Mouse (Mus musculus) c-Kit-positive CD71-positive TER-119-positive erythroid progenitor cells, embryonic 14.5 days (primary cell): Measurements from ENCODE around the gene Rps8.

Source experiments
- DNase-seq: peaks from one replicate; pipeline ENCODE4 v3.0.0-alpha.2; 2013; ENCODE audit warnings: low spot score

Gene Rps8

GRCm38 (mm10) chr4:117148047-117148713 lies 7.9 kb downstream of the Rps8 start:
- DNase-seq: no peak

DNA sequence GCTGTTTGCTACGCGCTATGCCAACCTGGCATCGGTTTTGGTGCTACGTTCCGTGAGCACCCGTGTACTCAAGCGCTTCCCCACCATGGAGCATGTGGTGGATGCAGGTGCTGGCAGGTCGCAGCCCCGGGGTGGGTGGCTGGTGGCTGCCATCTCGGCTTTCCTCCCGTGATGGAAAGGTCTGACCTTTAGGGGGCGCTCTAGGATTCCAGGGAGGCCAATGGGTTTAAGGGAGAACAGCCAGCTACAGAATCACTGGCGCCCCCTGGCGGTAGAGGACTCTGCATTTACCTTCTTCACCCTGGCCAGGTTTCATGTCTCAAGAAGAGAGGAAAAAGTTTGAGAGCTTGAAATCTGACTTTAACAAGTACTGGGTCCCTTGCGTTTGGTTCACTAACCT lies 9.9 kb downstream of the Rps8 start:
- DNase-seq: peak; percentile 96

DNA sequence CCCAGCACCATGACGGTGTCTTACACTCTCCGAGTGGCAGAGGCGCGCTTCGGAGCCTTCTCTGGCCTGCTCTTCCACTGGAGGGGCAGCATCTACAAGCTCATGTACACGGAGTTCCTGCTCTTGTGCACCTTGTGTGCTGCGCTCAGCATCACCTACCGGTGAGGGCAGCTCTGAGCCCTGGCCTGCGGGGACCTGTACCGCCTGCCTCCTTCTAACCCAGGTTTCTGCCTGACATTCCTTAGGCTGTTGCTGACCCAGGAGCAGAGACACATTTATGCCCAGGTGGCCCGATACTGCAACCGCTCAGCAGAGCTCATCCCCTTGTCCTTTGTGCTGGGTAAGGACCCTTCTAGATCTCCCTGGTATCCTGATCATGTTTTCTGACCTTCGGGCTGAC lies 10.8 kb downstream of the Rps8 start:
- no peak for DNase-seq

DNA sequence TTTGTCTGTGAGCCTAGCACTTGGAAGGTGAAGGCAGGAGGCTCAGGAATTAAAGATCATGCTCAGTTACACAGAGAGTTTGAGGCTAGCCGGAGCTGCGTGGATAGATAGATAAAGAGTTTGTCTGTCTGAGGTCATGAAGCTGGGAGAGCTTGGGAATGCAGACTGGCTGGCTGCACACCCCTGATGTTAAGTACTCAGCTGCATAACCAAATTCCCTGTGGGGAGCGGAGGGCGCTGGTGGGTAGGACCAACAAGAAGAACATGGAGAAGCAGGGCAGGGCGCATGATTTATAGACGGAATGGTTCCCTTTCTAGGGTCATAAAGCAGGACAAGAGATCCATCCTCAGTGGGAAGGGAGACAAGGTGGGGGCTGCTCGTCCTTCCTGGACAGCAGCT lies 13.0 kb downstream of the Rps8 start:
- no peak for DNase-seq

- no peak for DNase-seq
Observed at GRCm38 (mm10) chr4:117140613-117141012, 15.4 kb downstream of the Rps8 start.

- DNase-seq: peak; percentile 62
Observed at GRCm38 (mm10) chr4:117139217-117139612, 16.8 kb downstream of the Rps8 start.

DNA sequence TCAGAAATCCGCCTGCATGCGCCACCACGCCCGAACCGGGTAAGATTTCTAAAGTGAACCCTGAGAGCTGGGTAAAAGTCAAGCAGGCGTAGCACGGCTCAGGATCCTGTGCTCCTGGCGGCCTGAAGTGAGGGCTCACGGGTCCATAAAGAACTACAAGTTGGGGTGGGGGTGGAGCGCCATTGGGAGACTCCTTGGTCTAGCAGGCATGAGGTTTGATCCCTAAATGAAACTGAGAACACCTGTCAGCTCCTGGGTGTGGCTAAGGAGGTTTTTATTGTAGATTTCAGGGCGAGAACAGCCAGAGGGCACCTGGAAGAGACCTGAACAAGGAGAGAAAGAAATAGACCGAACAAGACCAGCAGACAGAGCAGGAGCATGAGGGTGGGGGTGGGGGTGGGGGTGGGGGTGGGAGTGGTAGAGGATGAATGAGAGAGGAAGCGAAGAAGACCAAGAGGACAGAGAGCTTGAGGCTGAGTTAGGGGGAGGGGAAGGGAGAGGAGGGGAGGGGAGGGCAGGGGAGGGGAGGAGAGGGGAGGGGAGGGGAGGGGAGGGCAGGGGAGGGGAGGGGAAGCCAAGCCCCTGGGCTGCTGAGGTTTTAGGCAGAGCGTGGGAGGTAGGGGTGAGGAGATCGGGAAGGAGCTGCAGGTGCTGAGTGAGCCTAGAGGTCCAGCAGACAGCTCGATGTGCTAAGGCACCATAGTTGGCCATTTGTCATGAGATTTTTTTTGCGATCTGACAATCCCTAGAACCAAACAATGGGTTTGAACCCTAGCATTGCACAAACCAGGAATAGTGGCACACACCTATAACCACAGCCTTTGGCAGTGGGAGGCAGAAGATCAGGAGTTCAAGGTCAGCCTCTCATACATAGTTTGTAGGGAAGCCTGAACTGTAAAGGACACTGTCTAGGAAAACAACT lies 17.5 kb downstream of the Rps8 start:
- DNase-seq: no peak

DNA sequence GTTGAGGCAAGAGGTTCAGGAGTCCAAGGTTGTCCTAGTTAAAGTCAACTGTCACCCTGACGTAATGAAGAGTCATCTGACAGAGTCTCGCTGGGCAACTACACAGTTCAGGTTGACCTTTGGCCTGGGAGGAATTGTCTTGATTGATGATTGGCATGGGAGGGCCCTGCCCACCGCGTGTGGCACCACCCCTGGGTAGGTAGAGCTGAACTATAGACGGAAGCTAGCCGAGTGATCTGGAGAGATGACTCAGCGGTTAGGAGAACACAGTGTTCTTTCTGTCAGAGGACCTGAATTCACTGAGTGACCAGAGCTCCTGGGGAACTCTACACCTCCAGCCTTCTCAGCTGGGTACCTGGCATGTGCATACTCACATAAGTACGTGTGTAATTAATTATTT lies 20.0 kb downstream of the Rps8 start:
- DNase-seq: peak; percentile 60

DNA sequence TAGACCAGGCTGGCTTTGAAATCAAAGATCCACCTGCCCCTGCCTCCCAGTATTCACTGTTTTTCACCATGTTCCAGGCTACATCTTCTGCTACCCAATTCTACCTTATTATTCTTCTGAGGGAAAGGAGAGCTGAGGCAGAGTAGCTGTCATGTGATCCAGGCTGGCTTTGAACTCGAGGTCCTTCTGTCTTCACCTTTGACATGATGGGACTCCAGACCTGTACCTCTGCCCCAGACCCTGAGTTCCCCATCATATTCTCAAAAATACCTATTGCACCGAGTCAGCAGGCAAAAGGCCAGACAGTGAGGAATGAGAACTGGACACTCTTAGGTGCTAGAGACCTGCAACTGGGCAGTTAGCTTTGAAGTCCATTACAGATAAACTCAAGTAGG lies 21.4 kb downstream of the Rps8 start:
- DNase-seq: no peak

GRCm38 (mm10) chr4:117133817-117134600 lies 22.0 kb downstream of the Rps8 start, which contains the start of gene Plk3:
Gene Plk3, minus strand, starts transcription at chr4:117133963.
- DNase-seq: peak; percentile 98

DNA sequence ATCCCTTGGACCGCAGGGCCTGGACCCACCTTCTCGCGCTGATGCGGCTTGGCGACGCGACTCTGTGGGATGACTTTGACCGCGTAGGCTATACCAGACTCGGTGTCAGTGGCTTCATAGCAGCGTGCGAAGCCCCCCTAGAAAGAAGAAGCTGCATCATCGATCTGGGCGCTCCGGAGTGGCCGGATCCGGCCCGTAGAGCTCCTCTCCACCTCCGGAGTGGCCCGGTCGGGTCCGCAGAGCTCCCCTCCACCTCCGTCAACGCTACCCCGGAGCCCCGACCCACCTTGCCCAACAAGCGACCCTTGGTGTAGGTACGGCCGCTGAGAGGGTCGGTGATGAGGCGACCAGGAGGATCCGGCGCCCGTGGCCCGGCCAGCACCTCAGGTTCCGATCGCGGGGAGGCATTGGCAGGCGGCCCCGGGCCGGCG lies 22.7 kb downstream of the Rps8 start:
- no peak for DNase-seq

DNA sequence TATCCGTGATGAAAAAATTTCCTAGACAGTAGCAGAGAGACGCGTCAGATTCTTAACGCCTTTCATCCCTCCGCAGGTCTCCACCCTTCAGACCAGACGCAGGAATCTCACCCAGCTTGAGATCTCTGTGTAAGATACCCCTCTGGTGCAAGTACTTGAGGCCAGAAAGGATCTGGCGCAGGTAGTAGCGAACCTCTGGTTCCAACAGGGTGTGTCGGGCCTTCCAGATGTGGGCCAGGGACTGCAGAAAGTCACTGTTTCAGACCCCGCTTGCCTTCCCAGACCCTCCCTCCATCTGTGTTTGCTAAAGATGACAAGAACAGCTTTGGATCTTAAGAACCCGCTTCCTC lies 23.3 kb downstream of the Rps8 start:
- DNase-seq: no peak

- DNase-seq: no peak
Observed at GRCm38 (mm10) chr4:117131890-117132793, 23.9 kb downstream of the Rps8 start.

DNA sequence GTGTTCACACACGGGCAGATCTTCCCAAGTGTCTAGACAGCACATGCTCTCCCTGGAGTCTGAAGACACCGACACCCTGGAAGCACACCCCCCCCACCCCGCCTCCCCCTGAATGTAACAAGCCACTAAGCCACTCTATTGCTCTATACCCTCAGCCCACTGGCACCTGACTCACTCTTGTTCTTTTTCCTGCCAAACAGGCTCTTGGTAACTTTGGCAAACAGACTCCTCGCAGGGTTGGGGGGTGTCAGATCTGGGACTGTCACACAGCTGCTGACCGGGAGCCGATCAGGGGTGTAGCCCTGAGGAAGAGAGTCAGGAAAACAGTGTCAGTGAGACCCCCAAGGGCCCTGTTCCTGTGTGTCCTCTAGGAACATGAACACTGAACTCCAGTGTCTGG lies 24.8 kb downstream of the Rps8 start:
- DNase-seq: no peak

DNA sequence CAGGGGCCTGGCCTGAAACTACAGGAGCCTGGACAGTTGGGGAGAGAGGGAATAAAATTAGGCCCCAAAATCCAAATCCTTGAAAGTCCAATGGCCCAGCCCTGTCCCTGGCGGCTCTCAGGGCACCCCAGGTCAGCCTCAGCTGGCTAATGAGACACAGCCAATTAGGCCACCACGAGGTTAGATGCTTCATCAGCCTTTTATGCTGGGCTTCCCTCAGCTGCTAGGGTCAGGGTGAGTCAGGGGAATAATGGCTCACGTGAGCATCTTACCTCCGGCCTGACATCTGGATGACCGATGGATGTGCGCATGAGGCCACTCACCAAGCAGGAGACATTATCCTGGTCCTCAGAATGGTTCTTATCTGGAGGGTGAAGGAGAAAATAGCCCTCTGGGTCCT lies 25.3 kb downstream of the Rps8 start:
- DNase-seq: no peak

DNA sequence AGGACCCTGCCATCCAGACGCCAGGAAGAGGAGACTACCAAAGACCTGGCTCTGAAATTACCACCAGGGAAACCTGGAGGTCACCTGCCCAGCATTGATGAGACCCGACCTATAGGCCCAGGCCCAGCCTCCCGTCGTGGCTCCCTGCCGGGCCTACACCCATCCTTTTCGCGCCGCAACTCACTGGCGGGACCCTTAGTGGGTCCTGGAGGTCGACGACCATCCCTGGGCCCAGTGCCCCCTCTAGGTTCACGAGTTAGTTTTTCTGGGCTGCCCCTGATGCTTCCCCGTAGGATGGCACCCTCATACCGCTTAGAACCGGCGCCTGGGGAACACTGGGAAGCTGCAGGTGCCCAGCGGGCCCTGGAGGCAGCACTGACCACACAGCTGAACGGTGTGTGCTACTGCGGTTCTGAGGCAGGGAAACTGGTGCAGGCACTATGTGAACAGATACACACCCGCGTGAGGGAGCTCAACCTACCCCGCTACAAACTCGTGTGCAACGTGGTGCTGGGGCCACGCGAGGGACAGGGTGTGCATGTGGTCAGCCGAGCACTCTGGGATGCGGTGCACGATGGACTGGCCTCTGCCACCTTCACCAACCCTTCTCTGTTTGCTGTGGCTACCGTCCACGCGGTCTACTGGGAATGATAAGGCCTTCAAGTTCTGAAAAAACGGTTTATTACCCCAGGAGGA lies 27.9 kb downstream of the Rps8 start:
- DNase-seq: no peak

DNA sequence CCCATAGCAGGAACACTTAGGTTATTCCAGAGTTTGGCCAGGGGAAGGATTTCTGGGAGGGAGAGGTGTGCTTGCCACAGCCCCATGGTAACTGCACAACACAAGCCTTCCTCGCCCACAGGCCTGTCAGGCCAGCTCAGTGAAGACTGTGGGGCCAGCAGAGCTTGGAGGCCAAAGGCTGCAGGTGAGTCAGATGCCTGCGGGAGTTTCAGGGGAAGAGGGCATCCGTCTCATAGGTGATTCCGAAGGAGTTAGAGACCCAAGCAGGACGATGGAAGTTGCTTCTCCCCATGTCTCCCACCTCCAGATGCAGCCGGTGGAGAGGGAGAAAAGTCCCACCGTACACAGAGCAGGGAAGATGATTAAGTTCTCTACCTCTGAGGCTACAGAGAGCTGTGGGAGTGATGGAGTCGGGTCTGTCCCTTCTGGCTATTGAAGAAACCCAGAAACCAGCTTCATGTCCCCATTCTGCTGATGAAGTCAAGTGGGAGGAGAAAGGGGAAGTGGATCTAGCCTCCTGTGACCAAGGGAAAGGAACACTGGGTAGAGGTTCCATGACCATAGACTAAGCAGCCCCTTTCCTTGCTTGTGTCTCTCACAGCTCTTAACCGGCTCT lies 29.3 kb downstream of the Rps8 start, which contains the start of gene Tctex1d4:
Tctex1d4 (plus strand) TSS at position 120 of the 616 bp plus-strand sequence.
- no peak for DNase-seq

GRCm38 (mm10) chr4:117125910-117126674 lies 30.0 kb downstream of the Rps8 start:
- DNase-seq: no peak

DNA sequence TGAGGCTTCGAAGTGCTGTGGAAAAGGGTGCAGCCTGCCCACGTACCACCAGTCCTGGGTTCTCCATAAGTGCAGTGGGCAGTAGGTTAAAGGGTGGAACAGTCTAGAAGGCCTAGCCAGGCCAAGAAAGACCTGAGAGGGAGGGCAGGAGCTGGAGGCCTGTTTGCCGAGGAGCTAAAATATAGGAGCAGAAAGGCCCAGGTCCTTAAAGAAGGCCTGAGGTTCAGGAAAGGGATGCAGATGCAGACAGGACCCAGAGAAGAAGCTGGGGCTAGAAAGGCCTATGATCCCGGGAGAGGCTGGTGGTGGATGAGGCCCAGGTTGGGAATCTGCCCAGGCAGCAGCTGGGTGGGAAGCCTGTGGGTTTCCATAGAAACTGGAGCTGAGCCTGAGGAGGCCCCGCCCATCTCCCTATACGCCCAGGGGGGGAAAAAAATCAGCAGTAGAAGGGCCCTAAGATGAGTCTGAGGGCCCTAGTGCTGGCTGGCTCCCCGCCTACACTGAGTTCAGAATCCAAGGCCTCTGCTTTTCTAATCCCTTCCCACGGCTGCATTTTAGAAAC lies 30.6 kb downstream of the Rps8 start, which contains the start of gene Btbd19:
Btbd19 (minus strand) TSS at position 378 of the 562 bp plus-strand sequence.
- no peak for DNase-seq
